Mouse (Mus musculus) spleen, adult 2 months (tissue): ENCODE data around the gene Cd247. TPM values are rescaled to one million over a fixed set of nuclear protein-coding genes. Genes with fewer than 3 reads are reported as not detected.

Experiments
- DNase-seq, 2 experiments: peaks; one replicate each; pipeline versions ENCODE4 v3.0.0 to v3.0.0-alpha.2; 2012 to 2021; ENCODE audit warnings: low spot score in 2 of 2, low read depth in 1 of 2
- H3K27ac ChIP-seq: fragments of 200-500 bp; 2 replicates; pipeline ENCODE4 v1.5.1; 2012; ENCODE audit warnings: low read length, inconsistent platforms; ENCODE audit not compliant: insufficient read depth
- H3K27me3 ChIP-seq: fragments of 200-500 bp; 2 replicates; pipeline ENCODE4 v1.6.1; 2012; ENCODE audit warnings: mild to moderate bottlenecking, moderate library complexity, low read length, inconsistent platforms; ENCODE audit not compliant: control insufficient read depth, insufficient read depth
- H3K36me3 ChIP-seq: fragments of 200-500 bp; 2 replicates; pipeline ENCODE4 v1.6.1; 2012; ENCODE audit warnings: mild to moderate bottlenecking, low read length, inconsistent platforms; ENCODE audit not compliant: control insufficient read depth, insufficient read depth
- H3K4me1 ChIP-seq: fragments of 200-500 bp; 2 replicates; pipeline ENCODE4 v1.6.1; 2011; ENCODE audit warnings: inconsistent platforms; ENCODE audit not compliant: control insufficient read depth, insufficient read depth, insufficient read length
- H3K4me3 ChIP-seq: fragments of 200-500 bp; 2 replicates; pipeline ENCODE4 v1.5.1; 2011; ENCODE audit warnings: mild to moderate bottlenecking, inconsistent platforms; ENCODE audit not compliant: insufficient read depth, insufficient read length; ENCODE audit errors: extremely low read depth
- CTCF ChIP-seq: fragments of 200-500 bp; IDR thresholded peaks from 2 replicates; pipeline ENCODE4 v1.5.1; 2011; ENCODE audit warnings: mild to moderate bottlenecking, inconsistent platforms; ENCODE audit not compliant: insufficient read depth, insufficient read length, insufficient replicate concordance; ENCODE audit errors: extremely low read depth
- POLR2A ChIP-seq: fragments of 200-500 bp; IDR thresholded peaks from 2 replicates; pipeline ENCODE4 v1.6.1; 2011; ENCODE audit warnings: low read depth, low read length, inconsistent platforms
- WGBS: fragments of 180-500 bp; shearing (Covaris S2); methylation state at CpG from one replicate; pipeline ENCODE4 v1.1.7; 2018; 5-methylcytosine and 5-hydroxymethylcytosine counted together
- polyA plus RNA-seq: library from polyadenylated mRNA; depleted of rRNA; stranded (reverse); fragments of >200 nt; gene quantifications from 2 replicates; pipeline ENCODE4 v1.2.3, GENCODE M21; 2012

Cd247 gene
- polyA plus RNA-seq, 1 experiment, result 38.9 TPM

GRCm38 (mm10) chr1:165840548-165841230 is 52.2 kb downstream of the Cd247 start:
- WGBS, result 20% methylated on average over 31 of the region's 31 CpGs
- TF ChIP-seq POLR2A (no peak), CTCF (no peak)
- Histone ChIP-seq H3K36me3 (no peaks in the 10 kb centered on the region), H3K4me3 (peak overlapping the region; percentile 6; the same call in 1 of the 2 replicates), H3K27ac (peak overlapping the region; percentile 18; the same call in 1 of the 2 replicates), H3K27me3 (no peaks in the 10 kb centered on the region), H3K4me1 (peaks cover 13% of the 10 kb centered on the region; the same call in 1 of the 2 replicates)
- DNase-seq, result no peak

GRCm38 (mm10) chr1:165842170-165842569 is 53.7 kb downstream of the Cd247 start:
- WGBS, result 86% methylated on average over 7 of the region's 7 CpGs
- Histone ChIP-seq H3K36me3 (no peaks in the 10 kb centered on the region), H3K4me3 (no peak overlapping the region), H3K27me3 (no peaks in the 10 kb centered on the region), H3K27ac (no peak overlapping the region), H3K4me1 (peaks cover 18% of the 10 kb centered on the region; the same call in 1 of the 2 replicates)
- TF ChIP-seq POLR2A (no peak), CTCF (no peak)
- DNase-seq, result no peak

- peak overlapping the region; percentile 53 for H3K27ac ChIP-seq
- no peaks in the 10 kb centered on the region for H3K36me3 ChIP-seq
Observed at GRCm38 (mm10) chr1:165843586-165843985, 55.1 kb downstream of the Cd247 start.

GRCm38 (mm10) chr1:165844466-165844951 is 56.0 kb downstream of the Cd247 start:
- 5% methylated on average over 20 of the region's 20 CpGs for WGBS
- peak overlapping the region; percentile 69 for H3K27ac ChIP-seq
- peak overlapping the region; percentile 62; the same call in 1 of the 2 replicates for H3K4me3 ChIP-seq
- TF ChIP-seq CTCF (no peak), POLR2A (no peak)
- no peaks in the 10 kb centered on the region for H3K36me3 ChIP-seq
- H3K27me3 ChIP-seq, result no peaks in the 10 kb centered on the region
- peak in 1 of 2 experiments; percentile 50 for DNase-seq
- H3K4me1 ChIP-seq, result peaks cover 20% of the 10 kb centered on the region; the same call in 1 of the 2 replicates

More at GRCm38 (mm10) chr1:165843586-165843985, 55.1 kb downstream of the Cd247 start:
- TF ChIP-seq CTCF (no peak), POLR2A (no peak)
- no peak for DNase-seq
- H3K4me1 ChIP-seq, result peaks cover 13% of the 10 kb centered on the region; the same call in 1 of the 2 replicates
- no peak overlapping the region for H3K4me3 ChIP-seq
- H3K27me3 ChIP-seq, result no peaks in the 10 kb centered on the region
- WGBS, result 41% methylated on average over 3 of the region's 3 CpGs

- DNase-seq, result peak in 1 of 2 experiments; percentile 53
- WGBS, result under 1% methylated on average over 21 of the region's 26 CpGs
- H3K36me3 ChIP-seq, result no peaks in the 10 kb centered on the region
- peak overlapping the region; percentile 86 for H3K27ac ChIP-seq
- H3K4me1 ChIP-seq, result peaks cover 24% of the 10 kb centered on the region; the same call in 1 of the 2 replicates
- peak overlapping the region; percentile 62 for H3K4me3 ChIP-seq
- H3K27me3 ChIP-seq, result no peaks in the 10 kb centered on the region
- no peak for TF ChIP-seq POLR2A
- no peak for TF ChIP-seq CTCF
Observed at GRCm38 (mm10) chr1:165844956-165845355, 56.5 kb downstream of the Cd247 start.

GRCm38 (mm10) chr1:165845366-165845765 is 56.9 kb downstream of the Cd247 start:
- peak in 1 of 2 experiments; percentile 29 for DNase-seq
- Histone ChIP-seq H3K27me3 (no peaks in the 10 kb centered on the region), H3K4me1 (peaks cover 27% of the 10 kb centered on the region; the same call in 1 of the 2 replicates), H3K4me3 (peak overlapping the region; percentile 62), H3K27ac (peak overlapping the region; percentile 86), H3K36me3 (no peaks in the 10 kb centered on the region)
- 2% methylated on average over 14 of the region's 14 CpGs for WGBS
- TF ChIP-seq POLR2A (no peak), CTCF (no peak)
